Mouse (Mus musculus): ENCODE measurements around the gene Atp6v0e2.

Atp6v0e2 gene

GRCm38 (mm10) chr6:48578736-48579135 is 41.3 kb downstream of the Atp6v0e2 start:
- DNase-seq = no peak

DNA sequence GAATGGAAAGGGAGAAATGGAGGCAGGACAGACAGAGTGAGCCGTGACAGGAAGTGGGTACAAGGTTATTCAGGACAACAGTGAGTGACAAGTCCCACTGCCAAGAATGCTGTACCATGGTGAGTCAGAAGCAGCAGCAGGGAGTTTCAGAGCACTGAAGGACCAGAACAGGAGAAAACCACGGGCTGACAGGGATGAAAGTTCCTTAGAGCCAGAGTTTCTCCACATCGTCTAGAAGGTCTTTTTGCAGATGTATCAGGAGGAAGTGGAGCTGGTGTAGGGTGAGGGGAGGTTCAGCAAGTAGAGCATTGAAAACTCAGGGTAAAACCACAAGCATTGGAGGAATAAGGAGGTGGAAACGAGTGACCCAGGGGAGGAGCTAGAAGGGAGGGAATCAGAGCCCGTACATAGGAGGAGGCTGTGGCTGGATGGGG is 41.8 kb downstream of the Atp6v0e2 start:
- peak; percentile 73 for DNase-seq

DNA sequence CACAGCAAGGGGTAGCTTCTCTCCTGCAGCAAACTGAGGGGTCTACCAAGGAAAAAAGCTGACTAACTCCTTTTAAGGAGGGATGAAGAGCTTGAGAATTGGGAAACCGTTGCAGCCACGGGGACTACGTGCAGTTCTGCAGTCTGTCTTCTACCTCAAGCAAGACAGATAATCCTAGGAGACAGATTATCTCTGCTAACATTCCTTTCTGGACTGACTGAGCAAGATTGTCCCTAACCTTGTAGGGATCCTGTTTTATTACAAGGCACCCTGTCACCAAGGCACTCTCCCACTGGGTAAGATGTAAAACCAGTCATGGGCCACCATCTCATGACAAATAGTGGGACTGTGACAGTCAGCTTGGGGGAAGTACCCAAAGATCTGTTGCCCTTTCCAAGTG is 43.8 kb downstream of the Atp6v0e2 start:
- no peak for DNase-seq

- DNase-seq = peak; percentile 69
Measured at GRCm38 (mm10) chr6:48582037-48582436, 44.6 kb downstream of the Atp6v0e2 start.

DNA sequence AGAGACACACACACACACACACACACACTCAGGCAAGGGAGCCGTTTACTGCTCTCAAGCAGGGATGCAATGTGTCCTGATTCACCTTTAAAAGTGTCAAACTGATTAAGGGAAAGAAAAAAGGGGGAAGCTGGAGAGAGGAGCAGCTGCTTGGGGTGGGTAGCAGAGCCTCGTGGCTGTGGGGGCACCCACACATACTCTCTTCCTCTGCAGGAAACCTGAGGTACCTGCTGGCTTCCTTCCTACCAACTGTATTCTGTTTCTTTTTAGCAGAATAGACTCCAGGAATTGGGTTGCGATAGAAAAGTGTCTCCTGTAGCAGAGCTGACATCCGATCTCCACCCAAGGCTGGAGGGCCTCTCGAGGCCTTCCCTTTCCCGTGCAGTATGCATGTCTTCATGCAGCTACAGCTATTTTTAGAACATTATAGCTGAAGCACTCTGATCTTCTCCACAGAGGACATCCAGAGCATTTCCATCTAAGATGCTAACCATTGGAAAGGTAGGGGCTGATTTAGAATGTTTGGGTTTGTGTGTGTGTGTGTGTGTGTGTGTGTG is 51.9 kb downstream of the Atp6v0e2 start, which contains the start of gene Gm45021:
Gene Gm45021, plus strand, starts transcription at position 417 of the 557 bp plus-strand sequence.
- DNase-seq = no peak
